Mouse (Mus musculus) liver, adult 2 months (tissue): ENCODE measurements at regions not wholly inside any gene's neighbourhood (a gene's known extent, or its start where the extent isn't known, plus 50 kb on each side); places are given as distances from the start of the nearest gene placed in this dataset.

ENCODE experiments used
- CTCF ChIP-seq: fragments of 200-500 bp; IDR thresholded peaks from 2 replicates; pipeline ENCODE4 v1.5.1; 2011; ENCODE audit warnings: low read depth, low read length, control low read depth
- POLR2A ChIP-seq: fragments of 200-500 bp; IDR thresholded peaks from 2 replicates; pipeline ENCODE4 v1.6.1; 2011; ENCODE audit warnings: low read length, control low read depth; ENCODE audit not compliant: insufficient read depth; ENCODE audit errors: extremely low read depth

GRCm38 (mm10) chr7:124708771-124709485 is 726.3 kb downstream of the Hs3st4 start:
- TF ChIP-seq CTCF: no peak
- no peak for TF ChIP-seq POLR2A
